Mouse (Mus musculus): ENCODE results near the gene Heatr4. TPM values are rescaled to one million over a fixed set of nuclear protein-coding genes. Genes with fewer than 3 reads are reported as not detected.
A peak's percentile ranks its signal among the peaks of the same experiment; 100 is the strongest.
"Not testable (repeated sequence)": the region's sequence is repeated elsewhere in the genome, so short reads cannot be mapped to it uniquely, and the experiment has no call there.

Gene Heatr4
- not detected in 2 replicates for polyA plus RNA-seq (2015; fragmentation: Nextera tagmentation; extraction: Ambion mirVana)

GRCm38 (mm10) chr12:83984752-83985151 is at the start of gene Heatr4:
Gene Heatr4 (minus strand): TSS chr12:83984852.
- ATAC-seq (replicated peaks), result no peak
- no peaks in the 10 kb centered on the region for H3K27me3 ChIP-seq
- no peak within 1 kb of the TSS for H3K4me3 ChIP-seq
- H3K27ac ChIP-seq (replicated peaks), result no peak within 1 kb of the TSS
- 66% methylated on average over 4 of the region's 4 CpGs for WGBS
- H3K9me3 ChIP-seq, result no peaks in the 10 kb centered on the region
- H3K4me1 ChIP-seq, result peaks cover 6% of the 10 kb centered on the region
- no peak within 1 kb of the TSS for H3K4me2 ChIP-seq (replicated peaks)
- H3K9ac ChIP-seq (replicated peaks), result no peak within 1 kb of the TSS
- H3K36me3 ChIP-seq, result no peaks in the 10 kb centered on the region

GRCm38 (mm10) chr12:84034108-84034507 is 49.5 kb upstream of the Heatr4 start:
- H3K4me2 ChIP-seq (replicated peaks), result no peak overlapping the region
- 90% methylated on average over 4 of the region's 4 CpGs for WGBS
- H3K36me3 ChIP-seq, result no peaks in the 10 kb centered on the region
- ATAC-seq (replicated peaks), result no peak
- H3K27me3 ChIP-seq, result no peaks in the 10 kb centered on the region
- H3K9ac ChIP-seq (replicated peaks), result no peak overlapping the region
- H3K9me3 ChIP-seq, result no peaks in the 10 kb centered on the region
- no peak overlapping the region for H3K4me3 ChIP-seq
- no peaks in the 10 kb centered on the region for H3K4me1 ChIP-seq
- H3K27ac ChIP-seq (replicated peaks), result no peak overlapping the region

DNA sequence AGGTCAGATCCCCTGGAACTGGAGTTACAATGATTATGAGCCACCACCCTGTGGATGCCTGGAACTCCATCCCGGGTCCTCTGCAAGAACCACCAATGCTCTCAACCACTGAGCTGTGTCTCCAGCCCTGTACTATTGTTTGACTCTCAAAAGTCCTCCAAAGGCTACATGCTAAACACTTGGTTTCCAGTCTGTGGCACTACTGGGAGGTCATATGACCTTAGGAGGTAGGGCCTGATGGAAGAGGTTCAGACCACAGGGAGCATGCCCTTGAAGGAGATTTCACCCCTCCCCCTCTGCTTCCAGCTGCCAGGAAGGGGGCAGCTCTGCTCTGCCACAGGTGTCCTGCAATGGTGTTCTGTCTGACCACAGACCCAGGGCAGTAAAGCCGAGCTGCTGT is 48.6 kb upstream of the Heatr4 start:
- H3K4me1 ChIP-seq; H3K4me2 ChIP-seq (replicated peaks); H3K36me3 ChIP-seq; H3K9me3 ChIP-seq; H3K9ac ChIP-seq (replicated peaks); H3K4me3 ChIP-seq; H3K27me3 ChIP-seq; ATAC-seq (replicated peaks); H3K27ac ChIP-seq (replicated peaks): not testable (repeated sequence)
- 89% methylated on average over 2 of the region's 2 CpGs for WGBS

- Histone ChIP-seq H3K36me3 (no peaks in the 10 kb centered on the region), H3K27ac (replicated peaks) (no peak overlapping the region), H3K4me2 (replicated peaks) (no peak overlapping the region), H3K4me3 (no peak overlapping the region), H3K27me3 (no peaks in the 10 kb centered on the region), H3K9ac (replicated peaks) (no peak overlapping the region), H3K9me3 (no peaks in the 10 kb centered on the region), H3K4me1 (no peaks in the 10 kb centered on the region)
- ATAC-seq (replicated peaks), result no peak
- 97% methylated on average over 4 of the region's 4 CpGs for WGBS
These were observed 48.2 kb upstream of the Heatr4 start for GRCm38 (mm10) chr12:84032854-84033253.

DNA sequence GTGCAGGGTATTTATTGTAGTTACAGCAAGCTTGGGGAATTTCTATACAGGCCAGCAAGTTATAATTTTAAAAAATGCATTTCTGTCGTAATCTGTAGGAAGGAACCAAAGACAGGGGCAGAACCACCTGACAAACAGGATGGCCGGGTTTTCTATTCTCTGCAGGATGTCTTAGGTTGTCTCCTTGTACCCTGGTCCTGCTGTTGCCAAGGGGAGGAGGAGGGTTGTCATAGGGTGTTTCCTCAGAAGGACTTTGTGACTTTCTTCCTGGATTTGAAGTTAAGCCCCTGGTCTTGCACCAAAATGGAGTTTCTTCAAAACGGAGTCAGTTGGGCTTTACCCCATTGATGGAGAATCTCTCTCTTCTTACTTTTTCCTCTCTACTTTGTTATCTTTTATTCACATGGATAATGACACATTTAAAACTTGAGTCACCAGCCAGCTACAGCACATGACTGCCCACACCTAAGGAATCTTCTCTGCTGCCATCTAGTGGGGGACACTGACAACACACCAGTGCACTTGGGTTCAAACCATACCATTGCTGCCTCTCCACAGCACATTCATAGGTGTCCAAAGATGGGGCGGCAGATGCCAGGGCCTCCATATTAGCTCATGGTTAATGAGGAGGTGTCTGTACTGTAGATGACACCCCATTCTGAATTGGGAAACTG is 46.1 kb upstream of the Heatr4 start:
- H3K27ac ChIP-seq (replicated peaks), result no peak overlapping the region
- H3K9me3 ChIP-seq, result no peaks in the 10 kb centered on the region
- no peaks in the 10 kb centered on the region for H3K36me3 ChIP-seq
- H3K4me3 ChIP-seq, result no peak overlapping the region
- H3K27me3 ChIP-seq, result no peaks in the 10 kb centered on the region
- H3K4me2 ChIP-seq (replicated peaks), result no peak overlapping the region
- H3K4me1 ChIP-seq, result no peaks in the 10 kb centered on the region
- 68% methylated on average over 4 of the region's 4 CpGs for WGBS
- ATAC-seq (replicated peaks), result peak; percentile 70; the same call in 1 of the 2 replicates
- H3K9ac ChIP-seq (replicated peaks), result no peak overlapping the region

DNA sequence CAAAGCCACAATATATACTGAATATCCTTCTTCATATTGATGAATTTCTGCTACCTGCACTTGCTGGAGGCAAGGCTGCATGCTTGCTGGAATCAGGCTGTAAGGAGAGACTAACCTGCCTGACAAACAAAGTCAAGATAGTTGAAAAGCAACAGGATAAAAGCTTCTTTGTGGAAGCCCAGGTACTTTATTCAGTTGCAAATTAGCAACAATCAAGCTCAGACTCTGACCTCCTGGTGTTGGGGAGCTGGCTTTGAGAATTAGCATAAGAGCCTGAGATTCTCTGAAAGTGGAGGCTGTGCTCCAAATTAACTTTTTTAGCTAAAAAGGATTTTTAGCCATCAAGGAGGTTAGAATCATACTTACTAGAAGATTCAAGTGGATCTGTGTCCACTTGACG is 44.4 kb upstream of the Heatr4 start:
- H3K9me3 ChIP-seq; ATAC-seq (replicated peaks); H3K4me2 ChIP-seq (replicated peaks); H3K27ac ChIP-seq (replicated peaks); H3K27me3 ChIP-seq; H3K36me3 ChIP-seq; H3K4me1 ChIP-seq; H3K4me3 ChIP-seq; H3K9ac ChIP-seq (replicated peaks): not testable (repeated sequence)
- WGBS, result 81% methylated on average over 1 of the region's 1 CpGs

- H3K27ac ChIP-seq (replicated peaks); ATAC-seq (replicated peaks); H3K9ac ChIP-seq (replicated peaks); H3K4me2 ChIP-seq (replicated peaks); H3K9me3 ChIP-seq; H3K36me3 ChIP-seq; H3K4me3 ChIP-seq; H3K4me1 ChIP-seq; H3K27me3 ChIP-seq: not testable (repeated sequence)
- WGBS, result 36% methylated on average over 3 of the region's 3 CpGs
These were observed 43.7 kb upstream of the Heatr4 start for GRCm38 (mm10) chr12:84028328-84028727.

- Histone ChIP-seq H3K9me3 (no peaks in the 10 kb centered on the region), H3K27ac (replicated peaks) (no peak overlapping the region), H3K9ac (replicated peaks) (no peak overlapping the region), H3K36me3 (no peaks in the 10 kb centered on the region), H3K4me3 (no peak overlapping the region), H3K4me1 (no peaks in the 10 kb centered on the region), H3K27me3 (no peaks in the 10 kb centered on the region), H3K4me2 (replicated peaks) (no peak overlapping the region)
- 85% methylated on average over 7 of the region's 7 CpGs for WGBS
- ATAC-seq (replicated peaks), result no peak
These were observed 41.2 kb upstream of the Heatr4 start for GRCm38 (mm10) chr12:84025888-84026287.

DNA sequence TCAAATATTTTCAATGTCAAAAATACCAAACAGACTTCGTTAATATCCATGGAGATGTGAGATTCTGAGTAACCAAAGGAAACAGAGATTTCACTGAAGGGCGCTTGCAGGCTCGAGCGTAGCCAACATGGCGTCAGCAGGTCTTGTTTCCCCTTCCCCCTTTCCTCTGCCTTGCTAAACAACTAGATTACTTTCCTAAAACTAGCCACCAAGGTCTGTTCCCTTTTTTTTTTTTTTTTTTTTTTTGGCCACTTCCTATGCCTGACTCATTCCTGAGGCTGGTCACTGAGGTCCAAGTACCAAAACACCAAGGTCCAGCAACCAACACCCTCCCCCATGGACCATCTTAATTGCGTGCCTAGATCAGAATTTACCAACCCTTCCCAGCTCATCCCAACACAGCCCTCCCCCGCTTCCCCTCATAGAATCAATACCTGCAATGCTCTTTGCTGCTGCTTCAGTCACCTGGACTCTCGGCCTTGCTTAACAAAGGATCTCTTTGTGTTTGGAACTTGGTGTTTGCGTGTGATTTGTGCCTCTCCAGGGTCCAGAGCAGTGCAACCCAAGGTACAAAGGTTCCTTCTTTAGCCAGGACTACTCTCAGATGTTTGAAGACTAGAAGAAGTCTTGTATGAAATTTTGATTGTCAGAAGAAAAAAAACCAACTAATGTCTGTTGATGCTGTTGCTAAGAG is 38.5 kb upstream of the Heatr4 start:
- WGBS, result 87% methylated on average over 9 of the region's 9 CpGs
- H3K9me3 ChIP-seq, result no peaks in the 10 kb centered on the region
- no peaks in the 10 kb centered on the region for H3K36me3 ChIP-seq
- H3K27ac ChIP-seq (replicated peaks), result no peak overlapping the region
- ATAC-seq (replicated peaks), result no peak
- H3K4me3 ChIP-seq, result no peak overlapping the region
- no peak overlapping the region for H3K4me2 ChIP-seq (replicated peaks)
- H3K27me3 ChIP-seq, result no peaks in the 10 kb centered on the region
- peaks cover 2% of the 10 kb centered on the region; the same call in 1 of the 2 replicates for H3K4me1 ChIP-seq
- H3K9ac ChIP-seq (replicated peaks), result no peak overlapping the region

DNA sequence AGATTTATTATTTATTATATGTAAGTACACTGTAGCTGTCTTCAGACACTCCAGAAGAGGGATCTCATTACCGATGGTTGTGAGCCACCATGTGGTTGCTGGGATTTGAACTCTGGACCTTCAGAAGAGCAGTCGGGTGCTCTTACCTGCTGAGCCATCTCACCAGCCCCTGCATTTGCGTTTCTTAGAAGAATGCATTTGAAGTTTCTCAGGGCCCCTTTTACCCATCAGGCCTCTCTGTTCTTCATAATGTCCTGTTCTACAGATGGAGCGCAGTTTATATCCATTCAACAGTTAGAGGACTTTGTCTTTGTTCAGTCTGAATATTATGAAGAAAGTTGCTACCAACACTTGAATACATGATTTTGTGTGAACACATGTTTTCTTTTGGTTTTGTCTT is 37.6 kb upstream of the Heatr4 start:
- H3K9me3 ChIP-seq; H3K9ac ChIP-seq (replicated peaks); H3K27me3 ChIP-seq; H3K4me3 ChIP-seq; ATAC-seq (replicated peaks); H3K27ac ChIP-seq (replicated peaks); H3K4me1 ChIP-seq; H3K4me2 ChIP-seq (replicated peaks); H3K36me3 ChIP-seq: not testable (repeated sequence)
- WGBS, result 90% methylated on average over 4 of the region's 4 CpGs

DNA sequence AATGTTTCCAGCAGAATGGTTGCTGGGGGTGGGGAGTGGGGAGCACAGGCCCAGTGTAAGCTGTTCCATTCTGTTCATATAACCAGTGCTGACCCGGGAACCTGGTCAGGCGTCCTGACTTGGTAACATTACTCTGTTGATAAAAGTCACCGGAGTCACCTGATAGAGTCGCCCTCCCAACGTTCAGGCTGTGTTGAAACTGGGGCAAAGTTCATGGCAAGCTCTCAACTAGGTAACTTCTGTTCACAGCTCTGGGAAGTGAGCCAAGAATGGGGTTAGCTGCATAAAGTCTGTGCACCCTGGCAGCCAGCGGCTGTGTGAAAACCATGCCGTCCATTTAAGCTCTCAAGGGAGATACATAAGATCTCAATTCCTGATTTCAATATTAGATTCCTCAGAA is 35.9 kb upstream of the Heatr4 start:
- 52% methylated on average over 7 of the region's 7 CpGs for WGBS

GRCm38 (mm10) chr12:84013701-84014100 is 29.0 kb upstream of the Heatr4 start:
- no peaks in the 10 kb centered on the region for H3K36me3 ChIP-seq
- ATAC-seq (replicated peaks), result no peak
- H3K4me2 ChIP-seq (replicated peaks), result no peak overlapping the region
- no peak overlapping the region for H3K4me3 ChIP-seq
- no peaks in the 10 kb centered on the region for H3K9me3 ChIP-seq
- 93% methylated on average over 7 of the region's 7 CpGs for WGBS
- H3K4me1 ChIP-seq, result peaks cover 38% of the 10 kb centered on the region
- no peak overlapping the region for H3K9ac ChIP-seq (replicated peaks)
- H3K27ac ChIP-seq (replicated peaks), result no peak overlapping the region
- H3K27me3 ChIP-seq, result no peaks in the 10 kb centered on the region

More for the DNA sequence above, 35.9 kb upstream of the Heatr4 start:
- ATAC-seq (replicated peaks); H3K27ac ChIP-seq (replicated peaks); H3K4me1 ChIP-seq; H3K4me2 ChIP-seq (replicated peaks); H3K9me3 ChIP-seq; H3K4me3 ChIP-seq; H3K9ac ChIP-seq (replicated peaks); H3K36me3 ChIP-seq; H3K27me3 ChIP-seq: not testable (repeated sequence)

- Histone ChIP-seq H3K4me3 (no peak overlapping the region), H3K27ac (replicated peaks) (no peak overlapping the region), H3K4me1 (peaks cover 42% of the 10 kb centered on the region), H3K36me3 (no peaks in the 10 kb centered on the region), H3K9ac (replicated peaks) (no peak overlapping the region), H3K9me3 (no peaks in the 10 kb centered on the region), H3K27me3 (no peaks in the 10 kb centered on the region), H3K4me2 (replicated peaks) (no peak overlapping the region)
- ATAC-seq (replicated peaks), result no peak
- 63% methylated on average over 6 of the region's 6 CpGs for WGBS
These were observed 28.5 kb upstream of the Heatr4 start for GRCm38 (mm10) chr12:84013130-84013529.
